Mouse (Mus musculus) A20 (cell line): ENCODE data around the gene Nf2.

Experiments
- DNase-seq: peaks from one replicate; pipeline ENCODE4 v3.0.0-alpha.2; 2011; ENCODE audit warnings: low read depth, low spot score

Gene Nf2

DNA sequence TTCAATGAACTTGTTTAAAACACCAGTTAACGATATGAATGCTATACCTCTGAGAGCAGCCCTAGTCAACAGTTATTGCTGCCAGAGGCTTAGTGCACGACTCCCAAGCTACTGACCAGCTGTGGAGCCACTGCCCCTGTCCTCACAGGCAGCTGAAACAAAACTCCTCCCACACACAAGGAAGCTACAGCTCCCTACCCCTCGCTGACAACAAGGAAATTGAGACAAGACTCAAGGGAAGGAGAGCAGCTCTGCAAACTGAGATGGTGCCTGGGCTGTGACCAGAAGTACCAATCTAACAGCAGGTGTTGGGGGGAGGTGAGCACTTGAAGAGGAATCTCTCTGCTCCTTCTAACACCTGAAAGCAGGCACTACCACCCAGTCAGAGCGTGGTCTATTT lies 48.7 kb downstream of the Nf2 start:
- DNase-seq = no peak

DNA sequence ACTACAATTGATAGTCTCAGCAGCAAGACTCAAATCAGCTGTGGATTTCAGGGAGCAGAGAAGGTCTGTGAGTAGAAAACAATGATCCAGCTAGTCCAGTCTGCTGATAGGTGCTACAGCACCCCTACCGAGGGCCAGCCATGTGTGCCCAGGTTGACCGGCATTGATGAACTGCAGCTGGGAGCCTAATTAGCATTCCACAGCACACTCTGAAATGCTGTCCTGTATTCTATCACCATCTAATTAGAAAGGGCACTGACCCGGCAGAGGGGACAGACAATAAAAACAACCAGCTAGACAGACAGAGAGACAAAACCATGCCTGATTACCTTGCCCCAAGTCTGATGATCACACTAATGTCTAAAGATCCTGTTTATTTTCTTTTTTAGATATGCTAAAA lies 56.3 kb downstream of the Nf2 start:
- no peak for DNase-seq

DNA sequence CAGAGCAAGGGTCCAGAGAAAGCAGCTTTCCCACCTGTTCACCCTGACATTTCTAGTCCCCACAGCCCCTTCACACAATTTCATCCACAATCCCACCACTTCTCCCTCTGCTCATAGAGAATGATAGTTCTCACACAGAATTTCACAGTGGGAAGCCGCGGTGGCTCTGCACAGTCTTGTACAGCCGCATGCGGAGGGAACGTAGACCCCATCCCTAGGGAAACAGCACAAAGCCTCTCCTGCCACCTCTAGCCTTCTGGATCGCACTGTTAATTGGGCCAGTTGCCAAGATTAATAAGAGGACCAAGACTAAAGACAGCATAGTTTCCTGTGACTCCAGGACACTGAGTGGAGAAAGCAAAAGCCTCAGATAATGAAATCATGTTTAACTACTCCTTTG lies 57.8 kb downstream of the Nf2 start:
- no peak for DNase-seq

DNA sequence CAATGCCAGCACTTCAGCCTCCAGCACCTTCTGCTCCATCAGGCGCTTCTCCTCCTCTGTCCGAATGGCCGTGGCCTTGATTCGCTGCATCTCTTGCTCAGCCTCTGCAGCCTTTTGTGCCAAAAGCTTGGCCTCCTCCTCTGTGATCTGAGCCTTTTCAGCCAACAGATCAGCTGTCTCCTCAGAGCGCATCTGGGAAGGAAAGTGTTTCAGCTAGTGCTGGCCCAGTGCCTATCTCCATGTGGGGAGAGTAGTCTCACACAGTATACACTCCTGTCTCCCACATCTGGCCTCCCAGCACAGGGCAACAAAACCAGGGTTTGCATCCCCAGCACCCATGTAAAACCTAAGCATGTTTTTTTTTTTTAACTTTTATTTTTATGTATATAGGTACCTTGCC lies 59.6 kb downstream of the Nf2 start:
- DNase-seq = no peak

DNA sequence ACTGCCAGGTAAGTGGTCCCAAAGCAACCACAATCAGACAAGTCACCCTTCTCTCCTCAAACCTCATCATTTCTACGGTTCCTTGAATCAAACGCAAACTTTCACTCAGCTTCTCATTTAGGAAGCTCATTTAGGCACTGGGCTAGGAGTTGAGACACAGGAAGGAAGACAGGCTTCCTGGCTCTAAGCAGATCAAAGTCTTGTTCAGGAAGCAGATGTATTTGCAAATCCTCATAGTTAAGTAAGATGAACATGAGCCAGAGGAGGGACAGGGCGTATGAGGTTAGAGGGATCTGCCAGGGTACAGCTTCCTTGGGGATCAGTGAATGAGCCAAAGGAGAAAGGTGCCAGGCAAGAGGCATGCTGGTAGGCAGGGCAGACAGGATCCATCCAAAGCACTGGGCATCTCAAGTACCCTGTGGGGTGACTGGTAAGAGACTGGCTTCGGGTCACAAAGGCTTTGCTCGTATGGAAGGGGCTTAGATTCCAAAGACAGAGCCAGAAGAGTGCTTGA lies 64.7 kb downstream of the Nf2 start:
- no peak for DNase-seq

DNA sequence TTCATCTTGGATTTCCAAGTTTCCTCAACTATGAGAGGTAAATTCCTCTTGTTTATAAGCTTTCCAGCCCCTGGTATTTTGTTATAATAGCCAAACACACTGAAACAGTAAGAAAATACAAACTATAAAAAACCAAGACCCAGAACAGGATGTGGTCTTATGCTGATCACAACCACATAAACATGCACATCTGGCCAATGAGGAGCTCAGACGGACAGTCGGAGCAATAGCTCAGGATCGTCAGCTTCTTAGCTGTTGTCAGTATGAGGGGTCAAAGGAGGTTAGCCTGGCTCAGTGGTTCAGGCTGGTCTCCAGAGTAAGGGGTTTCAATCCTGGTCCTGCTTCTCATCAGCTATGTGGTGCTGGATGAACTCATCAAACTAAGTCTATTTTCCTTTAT lies 66.2 kb downstream of the Nf2 start:
- DNase-seq = no peak

DNA sequence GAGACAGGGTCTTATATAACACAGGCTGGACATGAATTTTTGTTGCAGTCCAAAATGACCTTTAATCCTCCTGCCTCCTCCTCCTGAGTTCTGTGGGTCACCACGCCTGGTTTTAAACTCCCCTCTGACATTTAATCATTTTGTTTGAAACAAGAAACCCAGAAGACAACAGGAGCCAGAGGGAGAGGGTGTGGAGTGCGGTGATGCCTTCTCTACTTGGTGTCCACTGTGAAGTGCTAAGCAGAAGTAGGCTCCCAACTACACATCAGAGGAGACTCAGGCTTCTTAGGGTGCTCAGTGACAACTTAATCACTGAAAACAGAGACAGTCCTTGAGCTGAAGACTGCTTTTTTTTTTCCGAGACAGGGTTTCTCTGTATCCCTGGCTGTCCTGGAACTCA lies 68.4 kb downstream of the Nf2 start:
- DNase-seq = no peak

DNA sequence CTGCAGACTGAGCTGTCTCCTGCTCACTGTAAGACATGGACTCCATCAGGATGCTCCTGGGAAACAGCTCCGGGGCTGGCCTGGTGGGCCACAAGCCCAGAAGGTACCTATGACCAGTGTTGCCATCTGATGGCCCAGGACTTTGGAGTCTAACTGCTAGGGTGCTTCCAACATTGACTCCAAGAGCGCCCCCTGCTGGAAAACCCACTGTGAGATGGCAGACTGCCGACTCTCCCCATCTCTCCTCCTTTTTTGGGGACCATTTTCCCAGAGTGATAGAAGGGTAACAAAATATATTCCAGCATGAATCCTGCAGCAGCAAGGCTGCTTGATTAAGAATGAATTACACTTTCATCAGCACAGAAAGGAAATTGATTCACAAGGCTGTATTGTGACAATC lies 76.4 kb downstream of the Nf2 start:
- peak; percentile 60 for DNase-seq

DNA sequence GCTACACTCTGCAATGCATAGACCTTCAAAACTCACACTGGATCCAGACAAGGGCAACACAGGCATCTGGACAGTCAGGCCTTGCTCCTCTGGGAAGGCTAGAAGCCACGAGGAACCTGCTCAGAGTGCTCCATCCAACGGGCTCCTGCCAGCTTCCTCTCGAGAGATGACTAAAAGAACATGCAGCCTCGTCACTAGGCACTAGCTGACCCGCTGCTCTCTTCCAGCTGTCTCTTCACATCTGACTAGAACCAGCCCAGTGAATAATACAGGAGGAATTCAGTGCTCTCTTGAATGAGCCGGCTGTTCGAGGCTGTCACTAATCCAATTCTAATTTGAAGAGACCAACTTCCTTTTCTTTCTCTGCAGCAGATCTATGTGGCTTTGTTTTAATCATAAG lies 77.6 kb downstream of the Nf2 start:
- no peak for DNase-seq

DNA sequence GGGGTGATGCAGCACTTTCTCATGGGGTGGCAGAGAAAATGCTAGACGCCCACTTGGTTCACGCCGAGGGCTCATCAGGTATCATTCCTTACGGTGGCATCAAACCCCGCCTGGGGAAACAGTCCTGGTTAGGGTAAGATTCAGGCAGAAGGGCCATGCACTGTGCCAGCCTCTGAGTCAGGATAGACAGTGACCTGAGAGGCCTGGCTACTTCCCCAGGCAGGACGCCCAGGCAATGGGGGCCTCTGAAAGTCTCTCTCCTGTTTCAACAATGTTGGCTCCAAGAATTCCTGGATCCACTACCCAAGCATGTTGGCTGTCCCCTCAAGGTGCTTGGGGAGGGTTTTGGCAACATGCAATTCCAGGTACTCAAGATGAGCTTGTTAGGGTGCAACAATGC lies 79.5 kb downstream of the Nf2 start:
- DNase-seq = no peak

DNA sequence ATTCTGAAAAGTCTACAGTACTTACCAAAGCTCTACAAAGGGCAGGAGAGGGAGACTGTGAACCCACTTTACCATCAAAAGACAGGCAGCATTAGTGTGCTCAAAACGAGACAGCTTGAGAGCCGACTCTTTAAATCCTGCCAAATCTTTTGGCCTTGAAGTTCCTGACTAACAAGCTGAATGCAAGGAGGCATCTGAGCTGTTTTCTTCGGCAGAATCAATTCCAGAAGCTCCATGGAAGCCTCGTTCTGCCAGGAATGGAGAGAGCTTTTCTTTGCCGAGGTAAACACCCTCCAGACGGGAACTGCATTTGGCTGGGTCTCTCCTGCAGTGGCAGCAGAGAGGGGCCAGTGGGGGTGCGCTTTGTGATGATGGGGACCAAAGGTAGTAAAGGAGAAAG lies 80.0 kb downstream of the Nf2 start:
- no peak for DNase-seq

DNA sequence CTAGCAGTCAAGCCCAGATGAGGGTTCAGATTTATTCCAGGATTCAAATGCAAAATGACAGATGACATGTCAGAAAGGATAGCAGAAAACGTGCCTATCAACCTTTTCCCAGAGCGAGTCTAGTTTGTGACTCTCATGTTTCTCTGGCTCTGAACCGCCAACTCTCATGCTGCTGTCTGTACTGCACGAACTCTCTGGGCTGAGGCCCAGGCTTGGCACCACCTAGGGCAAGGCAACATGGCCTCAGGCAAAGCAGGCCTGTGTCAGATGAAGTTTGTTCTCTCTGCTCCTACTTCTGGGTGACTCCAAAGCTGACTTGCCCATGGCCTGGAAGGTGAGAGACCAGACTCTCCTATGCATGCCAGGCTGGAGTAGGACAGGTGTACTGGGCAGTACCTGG lies 80.9 kb downstream of the Nf2 start:
- no peak for DNase-seq

DNA sequence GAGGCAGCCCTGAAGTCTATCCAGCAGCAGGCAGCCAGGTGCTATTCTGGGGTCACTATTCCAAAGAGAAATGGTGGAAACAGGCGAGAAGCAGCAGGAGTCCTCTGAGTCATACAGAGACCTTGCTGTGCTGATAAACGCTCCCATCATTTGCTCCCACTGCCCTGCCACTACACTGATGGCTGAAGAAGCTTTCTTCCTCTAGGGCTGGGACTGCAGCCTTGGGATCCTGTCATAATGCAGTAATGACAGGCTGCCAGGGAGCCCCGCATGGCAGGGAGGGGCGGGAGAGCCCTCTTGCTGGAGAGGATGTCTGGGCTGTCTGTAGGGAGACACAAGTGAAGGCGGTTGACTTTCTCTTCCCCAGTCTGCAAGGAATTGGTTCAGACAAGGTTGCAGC lies 84.9 kb downstream of the Nf2 start:
- no peak for DNase-seq

DNA sequence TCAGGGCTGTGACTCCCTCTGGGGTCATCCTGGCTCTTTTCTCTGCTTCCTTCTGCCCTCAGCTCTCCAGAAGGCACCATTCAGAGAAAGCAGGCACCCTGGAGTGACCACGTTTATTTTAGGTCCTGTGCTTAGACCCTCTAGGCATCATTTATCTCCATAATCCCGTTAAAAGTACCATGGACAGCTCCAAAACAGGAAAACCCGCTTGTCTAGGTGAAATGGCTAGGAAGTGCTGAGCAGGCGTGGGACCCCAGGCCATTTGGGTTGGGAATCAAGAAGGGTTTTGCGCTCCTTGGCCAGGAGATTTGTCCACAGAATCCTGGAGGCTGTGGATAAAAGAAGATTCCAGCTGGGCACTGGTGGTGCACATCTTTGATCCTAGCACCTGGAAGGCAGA lies 85.7 kb downstream of the Nf2 start:
- no peak for DNase-seq

DNA sequence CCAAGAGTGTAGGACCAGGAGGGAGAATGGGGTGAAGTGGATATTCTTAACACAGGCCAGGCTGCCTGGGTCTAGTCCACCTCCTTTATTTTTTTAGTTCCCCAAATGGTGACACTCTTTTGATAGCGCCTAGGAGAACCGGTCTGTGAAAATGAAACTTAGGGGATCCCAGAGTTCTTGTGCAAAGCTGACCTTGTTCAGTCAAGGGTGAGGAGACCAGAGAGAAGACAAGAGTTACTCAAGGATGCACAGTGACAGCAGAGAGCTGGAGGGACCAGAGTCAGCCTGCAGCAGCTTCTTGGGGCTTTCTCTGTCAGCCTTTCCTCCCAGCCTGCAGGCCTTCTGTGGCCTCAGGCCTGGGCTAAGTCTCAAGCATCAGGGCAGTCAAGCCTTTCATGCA lies 86.8 kb downstream of the Nf2 start:
- DNase-seq = peak; percentile 71

DNA sequence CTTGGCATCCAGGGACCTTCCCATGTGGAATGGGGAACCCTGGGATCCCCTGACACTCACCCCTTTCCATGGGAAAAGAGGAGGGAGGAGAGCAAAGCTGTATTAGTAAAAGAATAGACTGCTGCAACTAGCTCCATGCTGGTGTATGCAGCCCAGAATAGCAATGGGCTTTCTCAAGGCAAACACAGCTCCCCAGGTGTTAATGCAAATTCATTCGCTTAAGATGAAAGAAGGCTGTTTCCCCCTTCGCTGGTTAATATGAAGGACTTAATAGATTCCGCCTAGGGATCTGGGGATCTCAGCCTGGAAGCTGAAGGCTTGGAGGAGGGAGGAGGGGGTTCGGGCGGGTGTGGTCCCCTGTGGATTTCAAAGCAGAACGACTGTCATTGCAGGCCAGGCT lies 87.3 kb downstream of the Nf2 start:
- peak; percentile 81 for DNase-seq

DNA sequence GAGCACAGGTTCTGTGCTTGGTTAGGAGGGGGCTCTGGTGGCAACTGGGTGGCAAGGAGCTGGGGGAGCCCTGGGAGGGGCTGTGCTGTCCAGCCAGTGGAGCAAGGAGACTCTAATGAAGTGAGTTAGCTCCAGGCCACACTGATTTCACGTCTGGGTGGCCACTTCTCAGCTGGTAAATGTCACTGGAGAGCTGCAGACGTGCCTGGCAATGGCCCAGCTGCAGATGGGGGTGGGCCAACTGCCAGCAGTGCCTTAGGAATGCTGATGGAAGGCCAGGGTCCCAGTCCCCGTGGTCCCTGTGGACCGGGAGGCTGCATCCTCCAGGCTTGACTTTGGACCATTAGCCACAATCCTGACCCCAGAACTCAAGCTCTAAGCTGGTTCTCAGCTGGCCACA lies 88.9 kb downstream of the Nf2 start:
- DNase-seq = no peak

DNA sequence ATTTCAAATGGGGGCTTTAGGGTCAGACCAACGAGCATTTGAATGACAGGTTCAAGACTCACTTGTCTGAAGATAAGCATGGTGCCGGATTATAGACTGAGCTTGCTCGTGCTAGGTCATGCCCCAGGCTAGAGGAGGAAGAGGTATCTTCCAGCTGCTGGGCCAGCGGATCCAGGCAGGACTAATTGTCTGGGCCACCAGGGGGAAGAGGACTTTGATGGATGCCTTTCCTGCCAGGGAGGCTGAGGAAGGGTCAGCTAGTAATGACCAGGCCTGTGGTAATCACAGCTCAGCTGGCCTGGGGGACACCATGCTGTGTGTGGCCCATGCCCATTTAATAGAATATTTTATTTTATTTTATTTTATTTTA lies 91.6 kb downstream of the Nf2 start:
- DNase-seq = no peak

DNA sequence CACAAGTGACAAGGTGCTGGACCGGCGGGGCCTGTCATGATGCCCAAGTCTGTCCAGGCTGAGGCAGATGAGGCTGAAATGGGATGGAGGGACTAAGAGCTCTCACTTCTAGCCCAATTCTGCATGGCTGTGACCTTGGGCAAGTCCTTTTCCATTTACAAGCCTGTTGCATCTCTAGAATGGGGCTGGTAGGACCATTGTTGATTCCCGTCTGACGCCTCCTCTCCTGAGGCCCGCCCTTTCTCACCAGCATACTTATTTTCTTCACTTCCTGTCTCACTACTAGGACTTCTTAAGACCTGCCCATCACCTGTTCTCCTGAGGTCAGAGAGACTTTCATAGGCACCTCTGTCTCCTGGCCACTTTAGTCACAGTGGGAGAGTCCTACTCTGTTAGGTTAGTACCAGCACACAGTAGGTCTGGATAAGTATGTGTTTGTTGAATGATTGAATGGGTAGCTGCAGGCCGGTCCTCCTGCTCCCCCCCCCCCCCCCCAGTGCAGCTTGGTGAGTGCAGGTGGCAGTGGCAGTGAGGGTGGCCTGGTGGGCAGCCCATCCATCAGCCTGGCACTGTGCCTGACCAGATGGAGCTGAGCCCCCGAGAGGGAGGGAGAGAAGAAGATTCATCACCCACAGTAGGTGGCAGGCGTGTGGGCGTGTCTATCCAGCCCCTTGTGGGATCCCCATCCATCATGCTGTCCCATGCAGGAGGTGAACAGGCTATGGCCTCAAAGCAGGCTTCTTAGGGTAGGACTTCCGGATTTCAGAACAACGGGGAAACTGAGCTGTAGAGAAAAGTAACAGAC lies 92.2 kb downstream of the Nf2 start:
- DNase-seq = no peak

DNA sequence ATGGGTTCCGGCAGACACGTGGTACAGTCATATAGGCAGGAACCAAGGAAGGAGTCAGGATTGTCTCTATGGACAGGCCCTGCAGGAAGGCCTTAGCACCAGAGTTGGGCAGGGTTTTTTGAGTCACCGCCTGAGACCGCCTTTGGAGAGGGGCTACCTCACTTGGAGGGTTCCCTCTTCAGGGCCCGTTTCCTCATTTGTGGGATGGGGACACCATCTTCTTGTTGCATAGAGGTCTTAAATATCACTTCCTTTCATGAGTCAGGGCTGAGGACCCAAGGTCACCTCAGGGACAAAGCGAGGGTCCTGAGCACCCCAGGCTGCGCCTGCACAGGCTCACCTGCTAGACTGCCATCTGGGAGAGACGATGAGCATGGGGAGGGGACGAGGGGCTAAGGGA lies 92.9 kb downstream of the Nf2 start:
- DNase-seq = peak; percentile 43

DNA sequence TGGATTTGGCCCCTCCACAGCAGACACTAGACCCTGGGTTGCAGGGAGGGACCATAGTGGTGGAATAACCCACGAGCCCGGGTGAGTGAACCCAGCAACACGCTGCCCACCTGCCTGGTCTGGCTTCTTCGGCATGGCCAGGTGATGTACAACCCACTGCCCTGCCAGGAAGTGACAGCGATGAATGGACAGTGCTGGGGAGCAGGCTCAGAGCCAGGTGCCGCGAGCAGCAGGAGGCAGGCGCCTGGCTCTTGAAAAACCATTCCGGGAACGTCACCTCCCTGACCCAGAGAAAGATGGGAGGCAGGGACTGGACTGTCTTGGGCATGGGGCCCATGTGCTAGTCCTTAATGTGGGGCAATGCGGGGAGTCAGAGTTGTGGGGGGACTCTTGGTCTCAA lies 94.5 kb downstream of the Nf2 start:
- no peak for DNase-seq

DNA sequence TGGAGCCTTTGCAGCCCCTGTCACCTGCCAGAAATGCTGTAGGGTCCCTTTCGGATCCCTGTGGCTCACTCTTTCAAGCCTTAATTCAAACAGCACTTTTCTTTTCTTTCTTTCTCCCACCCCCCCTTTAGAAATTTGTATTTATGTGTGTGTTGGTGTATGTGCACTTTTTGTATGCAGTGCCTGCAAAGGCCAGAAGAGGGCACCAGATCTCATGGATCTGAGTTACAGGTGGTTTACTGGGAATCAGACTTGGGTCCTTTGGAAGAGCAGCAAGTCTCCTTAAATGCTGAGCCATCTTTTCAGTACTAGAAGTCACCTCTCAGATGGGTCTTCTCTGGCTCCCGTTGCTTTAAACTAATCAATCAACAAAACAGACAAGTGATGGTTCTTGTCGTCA lies 95.3 kb downstream of the Nf2 start:
- peak; percentile 40 for DNase-seq

DNA sequence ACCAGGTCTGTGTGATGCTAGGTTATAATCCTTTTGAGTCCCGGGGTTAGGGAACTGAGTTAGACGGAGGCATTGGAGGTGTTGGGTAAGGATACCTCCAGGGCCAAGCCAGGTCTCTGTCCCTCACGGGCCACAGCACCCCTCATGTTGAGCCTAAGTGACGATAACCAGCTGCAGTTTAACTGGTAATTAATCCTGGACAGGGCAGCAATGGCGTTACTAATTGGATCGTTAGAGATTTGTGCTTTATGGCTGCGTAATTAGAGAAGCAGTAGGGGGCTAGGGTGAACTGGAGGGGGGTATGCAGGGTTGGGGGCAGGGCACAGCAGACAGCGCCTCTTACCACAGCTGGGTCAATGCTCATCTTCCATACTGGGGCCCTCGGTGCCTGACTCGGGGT lies 96.5 kb downstream of the Nf2 start:
- DNase-seq = no peak

DNA sequence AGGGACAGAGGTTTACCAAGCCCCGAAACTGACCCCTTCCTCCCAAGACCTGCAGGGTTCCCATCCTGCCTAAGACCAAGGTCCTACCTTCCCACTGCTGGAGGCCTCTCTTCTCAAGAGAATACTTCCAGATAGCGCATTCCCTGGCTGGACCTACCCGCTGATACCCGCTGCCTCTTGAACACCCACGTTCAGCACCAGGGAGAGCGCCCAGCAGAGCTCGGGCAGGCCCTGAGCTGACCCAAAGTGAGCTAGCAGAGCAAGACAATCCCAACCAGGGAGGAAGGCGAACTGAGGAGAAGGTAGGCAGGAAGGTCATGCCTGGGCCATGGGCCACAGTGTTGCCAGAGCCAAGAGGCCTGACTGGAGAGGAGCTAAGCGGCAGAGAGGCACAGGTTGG lies 99.1 kb downstream of the Nf2 start:
- peak; percentile 42 for DNase-seq
